Mouse (Mus musculus) CD4-positive, CD25-positive, alpha-beta regulatory T cell (primary cell): ENCODE measurements around the gene Tuba1b. TPM values are rescaled to one million over a fixed set of nuclear protein-coding genes. Genes with fewer than 3 reads are reported as not detected.

ENCODE experiments used
- polyA plus RNA-seq: library from polyadenylated mRNA; unstranded; fragments of 100-300 nt; shearing (Covaris generic); gene quantifications from one replicate; pipeline ENCODE4 v1.2.1, GENCODE M21; 2017

Tuba1b gene
- 434 TPM for polyA plus RNA-seq

GRCm38 (mm10) chr15:98934217-98934839 lies at the start of gene Tuba1b:
Gene Tuba1b (minus strand): TSS chr15:98934565.

GRCm38 (mm10) chr15:98953401-98954356 lies 19.3 kb upstream of the Tuba1b start, which contains the start of the genes Gm49450 and Tuba1a:
Gene Gm49450 (minus strand): TSS chr15:98953551.
Gene Tuba1a (minus strand): TSS chr15:98953703.

GRCm38 (mm10) chr15:98917538-98918498 lies 16.5 kb downstream of the Tuba1b start, which contains the start of gene Lmbr1l:
Gene Lmbr1l (minus strand): TSS chr15:98918231.

GRCm38 (mm10) chr15:98897928-98898800 lies 36.2 kb downstream of the Tuba1b start, which contains the start of gene Dhh:
Gene Dhh (minus strand): TSS chr15:98898540.

GRCm38 (mm10) chr15:98893940-98894745 lies 40.2 kb downstream of the Tuba1b start, which contains the start of gene Rhebl1:
Gene Rhebl1 (minus strand): TSS chr15:98894540.

Other genes starting within 250 kb of the Tuba1b start
- not detected for gene Ccdc65, start 226.4 kb downstream of the Tuba1b start, polyA plus RNA-seq
- gene Fkbp11, start 206.4 kb downstream of the Tuba1b start, polyA plus RNA-seq: 0.74 TPM
- gene Arf3, start 171.4 kb downstream of the Tuba1b start, polyA plus RNA-seq: 148 TPM
- 0.20 TPM for gene Wnt10b, start 156.4 kb downstream of the Tuba1b start, polyA plus RNA-seq
- not detected for gene Wnt1, start 144.7 kb downstream of the Tuba1b start, polyA plus RNA-seq
- gene Ddn, start 125.1 kb downstream of the Tuba1b start, polyA plus RNA-seq: not detected
- 129 TPM for gene Prkag1, start 103.0 kb downstream of the Tuba1b start, polyA plus RNA-seq
- 31.2 TPM for gene Kmt2d, start 63.4 kb downstream of the Tuba1b start, polyA plus RNA-seq
- gene Rhebl1, start 40.0 kb downstream of the Tuba1b start, polyA plus RNA-seq: 17.2 TPM
- gene Dhh, start 36.0 kb downstream of the Tuba1b start, polyA plus RNA-seq: not detected
- gene Lmbr1l, start 16.3 kb downstream of the Tuba1b start, polyA plus RNA-seq: 70.7 TPM
- not detected for gene Gm49450, start 19.0 kb upstream of the Tuba1b start, polyA plus RNA-seq
- 182 TPM for gene Tuba1a, start 19.1 kb upstream of the Tuba1b start, polyA plus RNA-seq
- gene Tuba1c, start 95.3 kb upstream of the Tuba1b start, polyA plus RNA-seq: 49.3 TPM
- gene Prph, start 120.6 kb upstream of the Tuba1b start, polyA plus RNA-seq: not detected
- gene Troap, start 140.0 kb upstream of the Tuba1b start, polyA plus RNA-seq: 0.72 TPM
- not detected for gene C1ql4, start 153.3 kb upstream of the Tuba1b start, polyA plus RNA-seq
- not detected for gene Dnajc22, start 158.6 kb upstream of the Tuba1b start, polyA plus RNA-seq
- gene Spats2, start 191.4 kb upstream of the Tuba1b start, polyA plus RNA-seq: 0.85 TPM